8 mouse cellular contexts compared by ENCODE assay signal in the genomic region with DNA sequence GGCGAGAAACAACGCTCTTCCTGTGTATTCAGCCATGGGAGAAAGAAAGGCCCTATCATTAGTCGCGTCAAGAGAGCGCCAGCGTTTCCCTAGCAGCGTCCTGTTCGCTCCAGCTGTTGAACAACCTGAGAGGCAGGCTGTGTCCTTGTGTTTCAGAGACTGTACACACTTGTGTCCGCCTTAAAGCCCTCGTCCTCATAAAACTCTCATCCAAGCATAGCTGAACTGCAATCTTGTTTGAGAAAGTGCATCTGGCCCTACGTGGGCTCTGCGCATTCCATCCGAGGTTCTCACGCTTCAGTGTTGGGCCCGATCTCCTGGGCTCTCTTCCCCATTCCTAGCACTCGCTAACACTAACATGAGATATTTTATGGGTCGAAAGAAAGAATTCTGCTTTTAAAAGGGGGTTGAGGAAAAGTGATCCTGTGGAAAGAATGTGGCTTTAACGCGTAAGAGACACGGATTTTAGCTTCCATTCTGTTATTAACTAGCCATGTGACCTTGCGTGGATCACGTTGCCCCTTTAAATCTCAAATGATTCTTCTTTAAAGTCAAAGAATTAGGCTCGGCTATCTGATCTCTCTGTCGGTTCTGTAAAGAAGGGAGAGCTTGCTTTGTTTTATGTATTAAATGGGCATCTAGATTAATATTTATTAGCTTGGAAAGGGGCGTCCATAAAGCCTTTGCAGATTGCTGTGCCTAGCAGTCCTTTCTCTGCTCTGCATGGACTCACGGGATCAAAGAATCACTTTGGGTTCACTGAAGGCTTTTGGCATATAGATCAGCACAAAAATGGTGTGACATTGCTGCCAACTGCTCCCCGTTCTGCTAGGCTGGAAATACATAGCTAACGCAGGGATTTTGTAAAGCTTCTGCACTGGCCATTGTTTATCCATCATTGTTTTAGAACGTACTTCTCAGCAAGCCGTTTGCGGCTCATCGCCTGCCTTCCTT.
A peak's percentile ranks its signal among the peaks of the same experiment; 100 is the strongest.
DNase-seq lines count a peak whose midpoint lies in the region; ATAC-seq lines count a peak whose summit lies in the region.

No protein-coding gene starts in this region.

- no peaks in the 10 kb centered on the region; the same call in 1 of the 2 replicates for H3K4me1 ChIP-seq in lung, embryonic 16.5 days (replicated peaks; ENCODE audit: control insufficient read depth, insufficient read depth, low read length)
- H3K4me1 ChIP-seq in intestine, embryonic 15.5 days (replicated peaks) = no peaks in the 10 kb centered on the region; the same call in none of the 2 replicates
- H3K4me1 ChIP-seq in neural tube, embryonic 13.5 days (replicated peaks) = peaks cover 27% of the 10 kb centered on the region
- H3K4me1 ChIP-seq in liver, embryonic 12.5 days = no peaks in the 10 kb centered on the region

- H3K9ac ChIP-seq in lung, embryonic 16.5 days (ENCODE audit: low read length) = 0 out of 2 replicates have a peak overlapping the region, but pooled peaks have one; percentile 17
- H3K9ac ChIP-seq in intestine, embryonic 15.5 days = no peak overlapping the region
- peak overlapping the region; percentile 52 for H3K9ac ChIP-seq in neural tube, embryonic 13.5 days
- H3K9ac ChIP-seq in liver, embryonic 12.5 days = no peak overlapping the region

- H3K4me2 ChIP-seq in lung, embryonic 16.5 days (ENCODE audit: low read depth, low read length) = peak overlapping the region; percentile 21; the same call in 1 of the 2 replicates
- peak overlapping the region; percentile 39 for H3K4me2 ChIP-seq in intestine, embryonic 15.5 days (replicated peaks)
- peak overlapping the region; percentile 48 for H3K4me2 ChIP-seq in neural tube, embryonic 13.5 days
- H3K4me2 ChIP-seq in liver, embryonic 12.5 days = no peak overlapping the region

- H3K27ac ChIP-seq in lung, embryonic 16.5 days (ENCODE audit: low read length) = no peak overlapping the region
- H3K27ac ChIP-seq in intestine, embryonic 15.5 days = peak overlapping the region; percentile 25
- H3K27ac ChIP-seq in neural tube, embryonic 13.5 days (replicated peaks) = peak overlapping the region; percentile 80
- no peak overlapping the region for H3K27ac ChIP-seq in liver, embryonic 12.5 days

- H3K4me3 ChIP-seq in lung, embryonic 16.5 days (ENCODE audit: low read length) = no peak overlapping the region
- H3K4me3 ChIP-seq in intestine, embryonic 15.5 days (replicated peaks) = no peak overlapping the region
- peak overlapping the region; percentile 14 for H3K4me3 ChIP-seq in neural tube, embryonic 13.5 days
- H3K4me3 ChIP-seq in liver, embryonic 12.5 days = no peak overlapping the region

- no peaks in the 10 kb centered on the region for H3K36me3 ChIP-seq in lung, embryonic 16.5 days (ENCODE audit: control insufficient read depth, insufficient read depth, low read length)
- no peaks in the 10 kb centered on the region for H3K36me3 ChIP-seq in intestine, embryonic 15.5 days
- H3K36me3 ChIP-seq in neural tube, embryonic 13.5 days = 0 out of 2 replicates have a peak, but pooled peaks cover 11% of the 10 kb centered on the region
- no peaks in the 10 kb centered on the region for H3K36me3 ChIP-seq in liver, embryonic 12.5 days

- peak; percentile 23; the same call in 1 of the 2 replicates for ATAC-seq in lung, embryonic 16.5 days (ENCODE audit: low read depth)
- ATAC-seq in intestine, embryonic 15.5 days = peak; percentile 58; the same call in 1 of the 2 replicates
- peak; percentile 71 for ATAC-seq in neural tube, embryonic 13.5 days (ENCODE audit: low read depth)
- ATAC-seq in liver, embryonic 12.5 days = no peak

- WGBS in lung, embryonic 16.5 days = 46% methylated on average over 32 of the region's 32 CpGs
- 39% methylated on average over 32 of the region's 32 CpGs for WGBS in intestine, embryonic 15.5 days
- WGBS in neural tube, embryonic 13.5 days = 27% methylated on average over 32 of the region's 32 CpGs
- WGBS in liver, embryonic 12.5 days (ENCODE audit: insufficient replicate concordance) = 79% methylated on average over 32 of the region's 32 CpGs

- no peaks in the 10 kb centered on the region for H3K9me3 ChIP-seq in lung, embryonic 16.5 days (ENCODE audit: control insufficient read depth, low read length)
- H3K9me3 ChIP-seq in intestine, embryonic 15.5 days = no peaks in the 10 kb centered on the region
- no peaks in the 10 kb centered on the region for H3K9me3 ChIP-seq in neural tube, embryonic 13.5 days
- H3K9me3 ChIP-seq in liver, embryonic 12.5 days (replicated peaks) = no peaks in the 10 kb centered on the region

- DNase-seq in embryo, embryonic 10 days (ENCODE audit: low spot score) = peak; percentile 24
- DNase-seq in embryo, embryonic 9.5 days (ENCODE audit: extremely low spot score) = no peak
- no peak for DNase-seq in lung, postnatal 10 days
- DNase-seq in right cerebral cortex, postnatal 36 days (ENCODE audit: low spot score in 2 of 2) = no peak

- H3K27me3 ChIP-seq in lung, embryonic 16.5 days (ENCODE audit: control insufficient read depth, insufficient read depth, low read depth, low read length) = no peaks in the 10 kb centered on the region
- H3K27me3 ChIP-seq in intestine, embryonic 15.5 days (replicated peaks) = no peaks in the 10 kb centered on the region
- no peaks in the 10 kb centered on the region for H3K27me3 ChIP-seq in neural tube, embryonic 13.5 days
- no peaks in the 10 kb centered on the region for H3K27me3 ChIP-seq in liver, embryonic 12.5 days (replicated peaks)

Comparison
In these comparisons a context has a peak if more than half of its experiments do, and no peak if none do; other contexts are left out.
1. H3K27ac ChIP-seq: peak in intestine, embryonic 15.5 days (single experiment) and neural tube, embryonic 13.5 days (single experiment); none in lung, embryonic 16.5 days (single experiment) and liver, embryonic 12.5 days (single experiment).
2. H3K9ac ChIP-seq: peak in lung, embryonic 16.5 days (single experiment) and neural tube, embryonic 13.5 days (single experiment); none in intestine, embryonic 15.5 days (single experiment) and liver, embryonic 12.5 days (single experiment).